Mouse (Mus musculus): ENCODE measurements around the gene Gne. TPM values are rescaled to one million over a fixed set of nuclear protein-coding genes. Genes with fewer than 3 reads are reported as not detected.

The Gne gene
- polyA plus RNA-seq, 1 experiment from 2014 or later = 18.0 TPM

DNA sequence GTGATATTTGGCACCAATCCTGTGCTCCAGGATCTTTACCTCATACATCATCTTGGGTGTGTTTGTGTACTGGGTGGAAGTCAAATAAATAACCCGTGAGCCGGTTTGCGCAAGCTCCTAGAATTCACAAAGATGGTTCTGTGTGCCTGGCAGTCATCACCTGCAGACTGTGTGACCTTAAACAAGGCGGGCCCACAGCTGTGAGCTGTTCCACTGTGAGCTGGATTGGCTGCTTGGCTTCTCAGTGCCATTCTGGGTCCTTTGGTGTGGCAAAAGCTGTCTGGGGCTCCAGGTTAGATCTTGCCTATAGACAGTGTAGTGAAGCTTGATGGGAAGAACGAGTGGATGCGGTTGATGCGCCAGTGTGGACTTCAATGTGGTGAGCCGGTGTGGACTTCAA is 19.6 kb upstream of the Gne start:
- no peak overlapping the region for H3K4me2 ChIP-seq
- H3K27ac ChIP-seq = no peak overlapping the region
- no peaks in the 10 kb centered on the region for H3K36me3 ChIP-seq (ENCODE audit: poor library complexity, severe bottlenecking)
- H3K9ac ChIP-seq = no peak overlapping the region
- 0 out of 2 replicates have a peak, but pooled peaks cover 10% of the 10 kb centered on the region for H3K4me1 ChIP-seq
- no peaks in the 10 kb centered on the region for H3K27me3 ChIP-seq
- no peak overlapping the region for H3K4me3 ChIP-seq
- H3K9me3 ChIP-seq (replicated peaks) = no peaks in the 10 kb centered on the region
- WGBS = 91% methylated on average over 8 of the region's 8 CpGs
- no peak for ATAC-seq

DNA sequence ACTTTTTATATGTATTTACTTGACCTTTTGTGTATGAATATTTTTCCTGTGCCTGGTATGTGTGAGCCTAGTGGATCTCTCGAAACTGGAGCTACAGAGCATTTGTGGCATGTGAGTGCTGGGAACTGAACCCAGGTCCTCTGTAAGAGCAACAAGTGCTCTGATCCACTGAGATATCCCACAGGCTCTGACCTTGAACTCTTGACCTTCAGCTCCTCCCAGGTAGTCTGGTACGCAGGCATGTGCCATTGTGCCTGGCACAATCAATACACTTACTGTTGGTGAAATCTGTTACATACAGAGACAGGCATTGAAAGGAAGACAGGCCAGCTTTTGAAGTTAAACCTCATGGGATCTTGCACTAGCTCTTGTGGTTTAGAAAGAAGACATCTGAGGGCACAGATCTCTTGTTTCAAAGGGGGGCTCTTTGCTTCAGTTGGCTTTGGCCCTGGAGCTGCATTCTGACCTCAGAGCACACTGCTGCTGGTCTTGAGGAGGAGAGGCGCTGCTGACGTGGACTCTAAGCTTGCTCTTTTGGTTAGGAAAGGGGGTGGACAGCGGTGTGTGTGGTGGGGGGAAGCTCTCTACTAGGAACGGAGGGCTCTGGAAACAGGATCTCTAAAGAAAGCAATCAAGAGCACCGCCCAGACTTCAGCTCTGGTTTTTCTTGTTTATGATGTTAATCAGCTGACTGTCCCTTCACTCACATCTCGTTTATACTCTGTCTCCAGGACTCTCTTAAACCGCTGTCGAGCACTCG is 13.8 kb upstream of the Gne start:
- H3K27ac ChIP-seq = no peak overlapping the region
- H3K4me1 ChIP-seq = no peaks in the 10 kb centered on the region
- H3K36me3 ChIP-seq (ENCODE audit: poor library complexity, severe bottlenecking) = no peaks in the 10 kb centered on the region
- no peaks in the 10 kb centered on the region for H3K9me3 ChIP-seq (replicated peaks)
- H3K4me3 ChIP-seq = no peak overlapping the region
- H3K4me2 ChIP-seq = no peak overlapping the region
- WGBS = 66% methylated on average over 11 of the region's 11 CpGs
- no peak overlapping the region for H3K9ac ChIP-seq
- no peaks in the 10 kb centered on the region for H3K27me3 ChIP-seq
- ATAC-seq = no peak

DNA sequence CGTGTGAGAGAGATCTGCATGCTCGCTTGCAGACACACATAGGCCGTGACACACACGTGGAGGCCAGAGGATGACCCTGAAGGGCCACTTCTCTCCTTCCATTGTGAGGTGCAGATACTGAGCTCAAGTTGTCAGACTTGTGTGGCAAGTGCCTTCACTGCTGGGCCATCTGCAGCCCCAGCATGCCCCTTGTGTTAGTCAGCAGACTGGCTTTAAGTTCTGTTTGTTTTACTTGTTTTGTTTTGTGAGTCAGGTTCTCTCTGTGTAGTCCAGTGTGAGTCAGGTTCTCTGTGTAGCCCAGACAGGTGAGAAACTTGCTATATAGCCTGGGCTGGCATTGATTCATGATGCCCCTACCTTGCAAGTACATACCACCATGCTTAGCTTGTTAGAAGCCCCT is 10.5 kb upstream of the Gne start:
- no peaks in the 10 kb centered on the region for H3K36me3 ChIP-seq (ENCODE audit: poor library complexity, severe bottlenecking)
- no peak for ATAC-seq
- no peak overlapping the region for H3K9ac ChIP-seq
- 83% methylated on average over 4 of the region's 4 CpGs for WGBS
- H3K27me3 ChIP-seq = no peaks in the 10 kb centered on the region
- H3K27ac ChIP-seq = no peak overlapping the region
- H3K4me3 ChIP-seq = no peak overlapping the region
- H3K4me1 ChIP-seq = no peaks in the 10 kb centered on the region
- no peaks in the 10 kb centered on the region for H3K9me3 ChIP-seq (replicated peaks)
- no peak overlapping the region for H3K4me2 ChIP-seq

DNA sequence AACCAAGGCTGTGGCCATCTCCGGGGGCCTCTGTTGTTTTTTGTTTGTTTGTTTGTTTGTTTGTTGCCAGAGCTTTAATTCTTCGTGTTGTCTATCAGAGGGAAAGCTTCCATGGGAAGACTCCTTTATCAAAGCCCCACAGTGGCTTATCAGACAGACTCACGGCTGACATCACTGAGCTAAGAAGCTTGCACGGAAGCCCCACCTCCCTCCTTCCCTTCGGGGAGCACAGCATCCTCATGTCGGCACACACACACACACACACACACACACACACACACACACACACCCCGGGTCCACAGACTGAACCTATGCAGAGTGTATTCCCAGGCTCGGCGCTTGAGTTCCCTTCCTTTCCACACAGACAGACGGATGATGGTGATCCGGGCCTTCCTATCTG is 8.4 kb upstream of the Gne start:
- no peak for ATAC-seq
- Histone ChIP-seq H3K4me1 (no peaks in the 10 kb centered on the region), H3K4me2 (no peak overlapping the region), H3K36me3 (ENCODE audit: poor library complexity, severe bottlenecking) (no peaks in the 10 kb centered on the region), H3K9ac (no peak overlapping the region), H3K9me3 (replicated peaks) (no peaks in the 10 kb centered on the region), H3K4me3 (no peak overlapping the region), H3K27me3 (no peaks in the 10 kb centered on the region), H3K27ac (no peak overlapping the region)
- 88% methylated on average over 11 of the region's 11 CpGs for WGBS

DNA sequence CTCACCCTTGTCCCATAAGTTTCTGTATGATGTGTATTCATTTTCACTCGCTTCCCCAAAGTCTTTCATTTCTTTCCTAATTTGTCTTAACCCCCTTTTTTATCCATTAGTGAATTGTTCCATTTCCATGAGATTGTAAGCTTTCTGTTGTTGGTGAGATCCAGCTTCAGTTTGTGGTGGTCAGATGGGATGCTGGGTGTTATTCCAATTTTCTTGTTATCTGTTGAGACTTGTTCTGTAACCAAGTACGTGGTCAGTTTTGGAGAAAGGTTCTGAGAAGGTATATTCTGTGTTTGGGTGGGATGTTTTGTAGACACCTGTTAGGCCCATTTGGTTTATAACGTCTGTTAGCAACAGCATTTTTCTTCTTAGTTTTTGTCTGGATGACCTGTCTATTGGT is 1.6 kb upstream of the Gne start:
- Histone ChIP-seq H3K4me3 (no peak overlapping the region), H3K36me3 (ENCODE audit: poor library complexity, severe bottlenecking) (no peaks in the 10 kb centered on the region), H3K27ac (no peak overlapping the region), H3K4me1 (no peaks in the 10 kb centered on the region), H3K27me3 (peaks cover 2% of the 10 kb centered on the region; the same call in 1 of the 2 replicates), H3K4me2 (no peak overlapping the region), H3K9ac (no peak overlapping the region), H3K9me3 (replicated peaks) (no peaks in the 10 kb centered on the region)
- ATAC-seq = no peak
- 92% methylated on average over 3 of the region's 3 CpGs for WGBS

DNA sequence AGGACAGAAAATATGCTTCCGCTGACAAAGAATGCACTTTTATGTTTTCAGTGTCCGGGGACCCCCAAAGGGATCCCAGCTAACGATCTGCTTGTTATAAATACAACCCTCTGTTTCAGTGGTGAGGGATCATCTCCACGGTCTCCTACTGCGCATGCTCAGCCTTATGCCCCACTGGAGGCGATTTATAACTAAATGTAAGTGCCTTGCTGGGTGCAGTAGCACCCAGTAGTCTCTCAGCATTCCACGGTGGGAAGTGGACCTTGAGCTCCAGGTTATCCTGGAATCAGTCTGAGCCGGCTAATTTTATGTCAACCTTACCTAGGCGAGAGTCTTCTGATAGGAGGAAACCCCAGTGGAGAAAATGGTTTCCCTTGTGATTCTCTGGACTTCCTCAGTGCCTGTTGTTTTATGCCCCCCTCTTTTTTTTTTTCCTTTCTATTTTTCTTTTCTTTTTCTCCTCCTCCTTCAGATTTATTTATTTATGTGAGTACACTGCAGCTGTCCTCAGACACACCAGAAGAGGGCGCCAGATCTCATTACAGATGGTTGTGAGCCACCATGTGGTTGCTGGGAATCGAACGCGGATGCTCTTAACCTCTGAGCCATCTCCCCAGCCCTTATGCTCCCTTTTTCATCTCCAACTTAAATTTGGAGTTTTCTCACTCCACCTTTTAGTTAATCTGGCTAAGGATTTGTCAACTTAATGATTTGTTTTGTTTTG is 787 bp upstream of the Gne start:
- H3K4me3 ChIP-seq = no peak overlapping the region
- H3K4me1 ChIP-seq = no peaks in the 10 kb centered on the region
- no peak overlapping the region; the same call in 1 of the 2 replicates for H3K4me2 ChIP-seq
- no peak for ATAC-seq
- no peaks in the 10 kb centered on the region for H3K9me3 ChIP-seq (replicated peaks)
- H3K27me3 ChIP-seq = peaks cover 2% of the 10 kb centered on the region; the same call in 1 of the 2 replicates
- no peaks in the 10 kb centered on the region for H3K36me3 ChIP-seq (ENCODE audit: poor library complexity, severe bottlenecking)
- no peak overlapping the region for H3K27ac ChIP-seq
- 76% methylated on average over 13 of the region's 13 CpGs for WGBS
- H3K9ac ChIP-seq = no peak overlapping the region

DNA sequence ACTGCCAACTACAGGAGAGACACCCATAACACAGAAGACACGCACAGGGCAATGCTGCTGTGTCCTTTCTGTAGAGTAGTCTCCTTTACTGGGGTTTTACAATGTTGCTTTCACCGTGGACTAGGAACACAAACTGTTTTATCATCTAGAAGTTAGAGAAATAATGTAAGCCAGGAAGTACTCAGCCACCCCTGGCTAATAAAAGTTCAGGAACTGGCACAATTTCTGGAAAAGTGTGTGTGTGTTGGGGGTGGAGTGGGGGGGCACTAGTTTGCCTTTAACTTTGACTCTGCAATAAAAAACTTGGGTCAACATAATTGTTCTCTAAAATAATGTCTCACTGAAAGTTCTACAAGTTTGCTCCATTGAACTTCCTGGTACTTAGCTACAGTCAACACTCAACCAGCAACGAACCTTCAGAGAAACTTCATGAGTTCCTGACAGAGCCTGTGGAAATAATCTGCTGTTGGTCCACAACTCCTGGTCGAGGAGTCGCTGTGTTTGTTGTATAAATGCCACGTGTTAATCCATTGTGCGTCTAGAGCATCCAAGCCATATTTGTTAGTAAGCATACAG is 5.5 kb downstream of the Gne start:
- no peak overlapping the region for H3K27ac ChIP-seq
- H3K9me3 ChIP-seq (replicated peaks) = no peaks in the 10 kb centered on the region
- no peak for ATAC-seq
- H3K36me3 ChIP-seq (ENCODE audit: poor library complexity, severe bottlenecking) = no peaks in the 10 kb centered on the region
- H3K4me2 ChIP-seq = no peak overlapping the region
- H3K4me1 ChIP-seq = no peaks in the 10 kb centered on the region
- no peaks in the 10 kb centered on the region for H3K27me3 ChIP-seq
- no peak overlapping the region for H3K4me3 ChIP-seq
- no peak overlapping the region for H3K9ac ChIP-seq
- WGBS = 88% methylated on average over 7 of the region's 7 CpGs

DNA sequence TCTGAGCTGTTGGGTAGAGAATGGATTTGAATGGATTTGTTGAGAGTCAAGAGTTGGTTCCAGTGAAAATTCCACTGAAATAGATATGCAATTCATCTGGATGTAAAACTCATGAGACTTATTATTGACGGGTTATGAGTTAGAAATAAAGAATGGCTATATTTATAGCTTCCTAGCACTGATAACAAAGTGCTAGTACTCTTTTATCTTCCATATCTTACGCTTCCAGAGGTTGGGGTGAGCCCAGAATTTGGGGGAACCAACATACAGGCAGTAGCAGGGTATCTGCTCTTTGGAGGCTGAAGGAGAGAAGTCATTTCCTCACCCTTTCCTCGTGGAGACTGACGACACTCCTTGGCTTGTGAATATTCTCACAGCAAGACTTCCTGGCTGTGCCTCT is 9.6 kb downstream of the Gne start:
- peaks cover 20% of the 10 kb centered on the region for H3K4me1 ChIP-seq
- no peak overlapping the region for H3K9ac ChIP-seq
- WGBS = 74% methylated on average over 4 of the region's 4 CpGs
- no peak for ATAC-seq
- H3K4me3 ChIP-seq = no peak overlapping the region
- no peaks in the 10 kb centered on the region for H3K36me3 ChIP-seq (ENCODE audit: poor library complexity, severe bottlenecking)
- no peaks in the 10 kb centered on the region for H3K27me3 ChIP-seq
- H3K4me2 ChIP-seq = no peak overlapping the region
- H3K9me3 ChIP-seq (replicated peaks) = no peaks in the 10 kb centered on the region
- no peak overlapping the region for H3K27ac ChIP-seq

DNA sequence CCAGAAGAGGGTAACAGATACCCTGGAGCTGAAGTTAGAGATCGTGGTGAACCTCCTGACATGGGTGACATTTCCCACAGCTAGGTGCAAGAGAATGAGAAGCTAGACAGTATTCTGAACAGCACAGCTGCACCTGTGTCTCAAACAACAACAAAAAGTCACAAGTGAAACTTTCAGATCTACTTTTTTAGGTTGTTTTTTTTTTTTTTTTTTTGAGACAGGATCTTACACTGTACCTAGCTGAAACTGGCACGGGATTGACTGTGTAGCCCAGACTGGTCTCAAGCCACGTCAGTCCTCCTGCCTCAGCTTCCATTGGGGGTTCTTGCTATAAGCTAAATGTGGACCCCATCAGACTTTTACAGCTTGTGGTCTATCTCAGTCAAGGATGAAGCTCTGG is 10.2 kb downstream of the Gne start:
- H3K27ac ChIP-seq = no peak overlapping the region
- H3K4me1 ChIP-seq = peaks cover 20% of the 10 kb centered on the region
- no peaks in the 10 kb centered on the region for H3K9me3 ChIP-seq (replicated peaks)
- 86% methylated on average over 3 of the region's 3 CpGs for WGBS
- no peak overlapping the region for H3K4me2 ChIP-seq
- no peaks in the 10 kb centered on the region for H3K36me3 ChIP-seq (ENCODE audit: poor library complexity, severe bottlenecking)
- H3K4me3 ChIP-seq = no peak overlapping the region
- no peaks in the 10 kb centered on the region for H3K27me3 ChIP-seq
- ATAC-seq = no peak
- no peak overlapping the region for H3K9ac ChIP-seq

DNA sequence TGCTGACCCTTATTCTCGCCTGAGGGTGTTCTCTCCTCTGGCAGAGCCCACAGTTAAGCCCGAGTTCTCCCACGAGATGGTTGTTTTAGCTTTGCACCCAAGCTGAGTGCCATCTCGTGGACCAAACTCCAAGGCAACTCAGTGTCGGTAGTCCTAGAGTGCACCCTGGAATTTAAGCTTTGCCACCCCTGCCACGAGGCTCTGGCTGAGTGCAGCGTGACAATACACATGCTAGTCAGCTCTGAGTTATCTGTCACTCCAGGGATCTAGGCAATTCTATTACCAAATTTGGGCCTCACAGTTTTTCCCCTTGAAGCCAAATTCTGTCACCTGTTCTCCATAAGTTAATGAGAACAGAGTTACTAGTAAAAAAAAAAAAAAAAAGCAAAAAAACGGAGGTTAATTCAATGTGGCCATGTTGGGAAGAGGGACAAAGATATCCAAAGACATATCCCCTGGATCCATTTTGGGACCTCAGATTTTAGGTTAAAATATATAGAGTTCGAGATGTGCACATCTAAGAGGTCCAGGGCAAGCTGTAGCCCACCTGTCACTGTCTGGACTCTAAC is 11.0 kb downstream of the Gne start:
- ATAC-seq = peak; percentile 74
- H3K4me1 ChIP-seq = peaks cover 24% of the 10 kb centered on the region
- peak overlapping the region; percentile 68 for H3K4me3 ChIP-seq
- peak overlapping the region; percentile 68 for H3K4me2 ChIP-seq
- H3K9me3 ChIP-seq (replicated peaks) = no peaks in the 10 kb centered on the region
- H3K27me3 ChIP-seq = no peaks in the 10 kb centered on the region
- no peaks in the 10 kb centered on the region for H3K36me3 ChIP-seq (ENCODE audit: poor library complexity, severe bottlenecking)
- H3K9ac ChIP-seq = peak overlapping the region; percentile 84
- WGBS = 9% methylated on average over 9 of the region's 9 CpGs
- no peak overlapping the region for H3K27ac ChIP-seq

DNA sequence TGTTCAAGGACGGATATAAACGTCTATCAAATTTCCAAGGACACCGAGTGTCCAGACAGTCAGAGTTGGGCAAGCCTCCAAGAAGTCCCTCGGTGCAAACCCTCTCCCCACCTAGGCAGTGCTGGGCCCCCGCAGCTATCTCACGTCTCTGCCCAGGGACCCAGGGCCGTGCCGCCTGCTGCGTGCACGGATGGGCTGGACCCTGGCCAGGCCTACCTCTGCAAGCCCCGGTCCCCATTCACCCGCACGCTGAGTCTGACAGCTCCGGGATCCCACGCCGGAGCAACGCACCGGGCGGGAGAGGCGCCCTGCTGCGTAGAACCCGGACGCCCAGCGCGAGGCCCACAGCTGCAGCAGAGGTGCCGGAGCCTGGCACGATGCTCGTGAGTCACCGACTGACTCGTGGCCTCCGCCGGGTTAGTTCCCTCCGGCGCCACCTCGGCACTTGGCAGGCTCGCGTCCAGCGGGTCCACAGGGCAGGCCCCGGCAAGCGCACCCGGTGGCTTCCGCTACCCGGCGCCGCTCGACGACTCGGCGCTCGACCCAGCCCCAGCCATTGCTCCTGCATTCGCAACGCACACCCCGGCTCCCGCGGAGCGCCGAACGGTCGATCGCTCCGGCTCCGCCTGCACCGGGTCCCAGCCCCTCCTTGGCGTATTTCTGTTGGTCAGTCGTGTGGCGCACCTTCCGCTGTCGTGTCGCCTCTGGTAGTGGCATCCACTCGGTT is 11.7 kb downstream of the Gne start:
- H3K4me2 ChIP-seq = peak overlapping the region; percentile 68
- ATAC-seq = peak; percentile 99
- H3K4me1 ChIP-seq = peaks cover 24% of the 10 kb centered on the region
- peak overlapping the region; percentile 84 for H3K9ac ChIP-seq
- WGBS = under 1% methylated on average over 70 of the region's 70 CpGs
- H3K9me3 ChIP-seq (replicated peaks) = no peaks in the 10 kb centered on the region
- peak overlapping the region; percentile 68 for H3K4me3 ChIP-seq
- H3K27me3 ChIP-seq = no peaks in the 10 kb centered on the region
- peak overlapping the region; percentile 58 for H3K27ac ChIP-seq
- no peaks in the 10 kb centered on the region for H3K36me3 ChIP-seq (ENCODE audit: poor library complexity, severe bottlenecking)

Data from forebrain, embryonic 13.5 days (tissue).